Mouse (Mus musculus) cerebellum, postnatal 14 days (tissue): ENCODE data around the gene Serinc3.
"Not testable (repeated sequence)": the region's sequence is repeated elsewhere in the genome, so short reads cannot be mapped to it uniquely, and the experiment has no call there.

Source experiments
- DNase-seq, 2 experiments: peaks; one replicate each; pipeline ENCODE4 v3.0.0; 2021; ENCODE audit warnings: mixed read lengths in 2 of 2

Serinc3 gene

GRCm38 (mm10) chr2:163621401-163621800 lies 23.5 kb downstream of the Serinc3 start:
- DNase-seq, result not testable (repeated sequence)

- DNase-seq, result no peak
Measured at GRCm38 (mm10) chr2:163620451-163620850, 24.5 kb downstream of the Serinc3 start.

- DNase-seq, result no peak
Measured at GRCm38 (mm10) chr2:163617874-163618273, 27.1 kb downstream of the Serinc3 start.

GRCm38 (mm10) chr2:163617232-163617863 lies 27.6 kb downstream of the Serinc3 start:
- no peak for DNase-seq

GRCm38 (mm10) chr2:163616652-163617227 lies 28.2 kb downstream of the Serinc3 start:
- no peak for DNase-seq

GRCm38 (mm10) chr2:163615906-163616651 lies 28.9 kb downstream of the Serinc3 start:
- DNase-seq, result no peak

GRCm38 (mm10) chr2:163615401-163615800 lies 29.5 kb downstream of the Serinc3 start:
- DNase-seq, result no peak

GRCm38 (mm10) chr2:163613990-163614389 lies 30.9 kb downstream of the Serinc3 start:
- no peak for DNase-seq

- DNase-seq, result no peak
Measured at GRCm38 (mm10) chr2:163613206-163613605, 31.7 kb downstream of the Serinc3 start.

- no peak for DNase-seq
Measured at GRCm38 (mm10) chr2:163611176-163611575, 33.8 kb downstream of the Serinc3 start.

- DNase-seq, result peak in 1 of 2 experiments; percentile 32
Measured at GRCm38 (mm10) chr2:163609281-163609975, 35.5 kb downstream of the Serinc3 start.

GRCm38 (mm10) chr2:163608008-163608407 lies 36.9 kb downstream of the Serinc3 start:
- DNase-seq, result no peak

- no peak for DNase-seq
Measured at GRCm38 (mm10) chr2:163606161-163606560, 38.8 kb downstream of the Serinc3 start.

GRCm38 (mm10) chr2:163602101-163602971 lies 42.6 kb downstream of the Serinc3 start, which contains the start of gene Ttpal:
Gene Ttpal (plus strand): TSS chr2:163602314.
- DNase-seq, result peak; percentile 90 to 92

- peak in 1 of 2 experiments; percentile 45 for DNase-seq
Measured at GRCm38 (mm10) chr2:163601712-163602100, 43.2 kb downstream of the Serinc3 start.

GRCm38 (mm10) chr2:163601066-163601465 lies 43.9 kb downstream of the Serinc3 start:
- no peak for DNase-seq

GRCm38 (mm10) chr2:163599226-163599625 lies 45.7 kb downstream of the Serinc3 start:
- DNase-seq, result peak; percentile 84 to 88

GRCm38 (mm10) chr2:163597661-163598060 lies 47.3 kb downstream of the Serinc3 start:
- DNase-seq, result peak; percentile 58 to 81

- DNase-seq, result peak; percentile 45 to 59
Measured at GRCm38 (mm10) chr2:163596873-163597155, 48.1 kb downstream of the Serinc3 start.

GRCm38 (mm10) chr2:163596057-163596872 lies 48.7 kb downstream of the Serinc3 start:
- peak in 1 of 2 experiments; percentile 15 for DNase-seq

- DNase-seq, result no peak
Measured at GRCm38 (mm10) chr2:163595119-163595518, 49.8 kb downstream of the Serinc3 start.
